Comparison of ENCODE assay signal across 11 mouse cellular contexts in genomic region chr9:41479854-41480749, GRCm38 (mm10).
DNase-seq lines count a peak whose midpoint lies in the region; ATAC-seq and TF ChIP-seq lines count a peak whose summit lies in the region.
"Had no signal": no experiment of that assay in that cellular context is flagged by ENCODE, and none has a peak within 500 bp of the region (broad histone marks: within the 10 kb centered on the region; RNA-seq: fewer than 3 reads in every experiment).

No protein-coding gene starts in this region.

- peak; percentile 75 to 83 for DNase-seq in adrenal gland, adult (ENCODE audit: inconsistent age in 2 of 2, low spot score in 1 of 2)
- no peak for DNase-seq in adrenal gland, postnatal 4 days (ENCODE audit: low spot score in 2 of 2)
- DNase-seq in lung, postnatal 0 days (ENCODE audit: low spot score) = peak; percentile 75
- no peak for DNase-seq in lung, postnatal 14 days
- DNase-seq in adrenal gland, postnatal 36 days = peak; percentile 69 to 73
- peak; percentile 35 to 57 for DNase-seq in kidney, postnatal 4 days
- no peak for DNase-seq in cerebellum, postnatal 4 days (ENCODE audit: low spot score in 2 of 2)
- DNase-seq: forebrain, postnatal 0 days; thymus, postnatal 14 days had no signal

- H3K4me2 ChIP-seq in lung, postnatal 0 days (replicated peaks; ENCODE audit: low read depth, low read length) = no peak overlapping the region

- TF ChIP-seq CTCF in lung, postnatal 0 days (IDR thresholded peaks at IDR 0.05) = no peak

- H3K36me3 ChIP-seq in lung, postnatal 0 days (ENCODE audit: insufficient read depth, low read length) = no peaks in the 10 kb centered on the region

- no peaks in the 10 kb centered on the region for H3K27me3 ChIP-seq in lung, postnatal 0 days (replicated peaks; ENCODE audit: insufficient read depth, low read length)

- no peak overlapping the region for H3K4me3 ChIP-seq in lung, postnatal 0 days (ENCODE audit: low read depth, low read length)

- WGBS in lung, postnatal 0 days = 72% methylated on average over 13 of the region's 13 CpGs

- ATAC-seq in lung, postnatal 0 days = peak; percentile 62
- ATAC-seq in CD4-positive, CD25-positive, alpha-beta regulatory T cell, adult 4 months = no peak
- ATAC-seq: forebrain, postnatal 0 days; intestine, embryonic 16.5 days had no signal

- no peak overlapping the region for H3K9ac ChIP-seq in lung, postnatal 0 days (replicated peaks; ENCODE audit: low read depth)
- H3K9ac ChIP-seq: forebrain, postnatal 0 days had no signal

- no peak for TF ChIP-seq EP300 in lung, postnatal 0 days (IDR thresholded peaks at IDR 0.05)

- no peaks in the 10 kb centered on the region for H3K9me3 ChIP-seq in lung, postnatal 0 days (ENCODE audit: low read length)

- no peaks in the 10 kb centered on the region for H3K4me1 ChIP-seq in lung, postnatal 0 days (ENCODE audit: insufficient read depth, low read depth, low read length)

- H3K27ac ChIP-seq in lung, postnatal 0 days (ENCODE audit: low read length) = no peak overlapping the region

Comparison
In these comparisons a context has a peak if more than half of its experiments do, and no peak if none do; other contexts are left out.
1. DNase-seq: peak in adrenal gland, adult (2 of 2), lung, postnatal 0 days (single experiment), adrenal gland, postnatal 36 days (2 of 2) and kidney, postnatal 4 days (2 of 2); none in adrenal gland, postnatal 4 days (0 of 2), lung, postnatal 14 days (single experiment) and cerebellum, postnatal 4 days (0 of 2).